Mouse (Mus musculus) left cerebral cortex, postnatal 36 days (tissue): ENCODE measurements at regions not wholly inside any gene's neighbourhood (a gene's known extent, or its start where the extent isn't known, plus 50 kb on each side); places are given as distances from the start of the nearest gene placed in this dataset.

Experiments used
- DNase-seq, 2 experiments: peaks; one replicate each; pipeline ENCODE4 v3.0.0; 2021 to 2022; ENCODE audit warnings: low spot score in 2 of 2, mixed read lengths in 1 of 2
- intact Hi-C: fragments of 180-260 bp; cut with DNase I; formaldehyde crosslinking; loops from one replicate; pipeline ENCODE4 v1.15.1; 2025

- intact Hi-C loops: no loop called here
- peak; percentile 10 to 12 for DNase-seq
Measured at GRCm38 (mm10) chr15:14418532-14418931, 1245.1 kb upstream of the Cdh6 start.

- no peak for DNase-seq
- intact Hi-C loops: no loop called here
Measured at GRCm38 (mm10) chr15:14385347-14385746, 1211.9 kb upstream of the Cdh6 start.

GRCm38 (mm10) chr15:14378340-14378739 lies 1204.9 kb upstream of the Cdh6 start:
- intact Hi-C loops: no loop called here
- no peak for DNase-seq
